Mouse (Mus musculus) gastrocnemius, postnatal 36 days (tissue): ENCODE measurements around the gene Bbs9. TPM values are rescaled to one million over a fixed set of nuclear protein-coding genes. Genes with fewer than 3 reads are reported as not detected.
A peak's percentile ranks its signal among the peaks of the same experiment; 100 is the strongest.
"Not testable (repeated sequence)": the region's sequence is repeated elsewhere in the genome, so short reads cannot be mapped to it uniquely, and the experiment has no call there.

ENCODE experiments used
- DNase-seq, 2 experiments: peaks; one replicate each; pipeline ENCODE4 v3.0.0; 2022
- intact Hi-C: fragments of 180-260 bp; cut with DNase I; formaldehyde crosslinking; loops from one replicate; pipeline ENCODE4 v1.15.1; 2025
- long read RNA-seq, 2 experiments: library from polyadenylated mRNA; stranded (forward); transcript quantifications; one replicate each; pipeline ENCODE4 v2.0.0; 2021
- total RNA-seq, 2 experiments: library from RNA; stranded (reverse); gene quantifications; 2 replicates each; pipeline ENCODE4 v1.2.3; 2021

Bbs9 gene
- total RNA-seq, result 1 to 10 TPM; 6.8 to 8.7 TPM
- long read RNA-seq, experiment 1, partial matches to known transcripts, result 3 of 6 reads
- long read RNA-seq, experiment 1, other reads (novel, unspliced or antisense), result 2 of 6 reads
- long read RNA-seq, experiment 2, partial matches to known transcripts, result 5 of 7 reads
- long read RNA-seq, experiment 2, other reads (novel, unspliced or antisense), result 0 of 7 reads

DNA sequence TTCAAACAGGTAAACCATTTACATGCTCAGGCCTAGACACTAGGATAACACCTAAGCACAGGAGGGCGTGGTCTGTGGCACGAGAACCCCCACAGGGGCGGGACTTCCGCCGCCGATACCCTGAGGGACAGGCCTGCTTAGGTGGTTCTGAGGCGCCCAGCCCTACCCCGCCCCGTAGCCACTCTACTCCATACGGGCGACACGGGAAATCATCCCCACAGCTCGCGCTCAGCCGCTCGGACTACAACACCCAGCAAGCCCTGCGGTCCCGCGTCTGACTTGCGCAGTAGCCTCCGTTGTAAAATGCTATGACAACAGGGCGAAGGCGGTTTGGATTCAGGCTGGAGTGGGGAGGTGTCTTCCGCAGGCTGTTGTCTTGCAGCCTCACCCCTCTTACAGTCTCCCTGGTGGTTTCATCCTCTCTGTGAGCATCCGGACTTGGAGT, at the start of gene Bbs9:
Bbs9 (plus strand) TSS at position 292 of the 445 bp plus-strand sequence.
- DNase-seq, result peak; percentile 84 to 87
- intact Hi-C loops, result no loop called here

DNA sequence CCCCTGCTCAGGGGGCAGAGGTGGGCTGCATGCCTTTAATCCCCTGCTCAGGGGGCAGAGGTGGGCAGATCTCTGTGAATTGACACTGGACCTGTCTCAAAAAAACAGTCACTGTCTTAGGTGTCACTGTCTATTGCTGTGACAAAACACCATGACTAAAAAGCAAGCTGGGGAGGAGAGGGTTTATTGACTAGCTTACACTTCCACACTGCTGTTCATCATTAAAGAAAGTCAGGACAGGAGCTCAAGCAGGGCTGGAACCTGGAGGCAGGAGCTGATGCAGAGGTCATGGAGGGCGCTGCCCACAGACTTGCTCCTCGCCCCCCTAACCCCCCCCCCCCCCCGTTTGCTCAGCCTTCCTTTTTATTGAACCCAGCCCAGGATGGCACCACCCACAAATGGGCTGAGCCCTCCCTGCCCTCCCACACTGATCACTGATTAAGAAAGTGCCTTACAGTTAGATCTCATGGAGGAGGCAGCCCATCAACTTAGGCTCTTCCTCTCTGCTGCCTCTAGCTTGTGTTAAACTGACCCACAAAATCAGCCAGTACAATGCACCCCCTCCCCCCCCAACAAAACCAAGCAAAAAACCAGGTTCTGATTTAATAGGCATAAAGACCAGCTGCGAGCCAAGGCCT, 47.4 kb upstream of the Bbs9 start:
- DNase-seq, result no peak
- intact Hi-C loops, result no loop called here

GRCm38 (mm10) chr9:22428666-22429410, 46.7 kb upstream of the Bbs9 start:
- intact Hi-C loops, result no loop called here
- no peak for DNase-seq

DNA sequence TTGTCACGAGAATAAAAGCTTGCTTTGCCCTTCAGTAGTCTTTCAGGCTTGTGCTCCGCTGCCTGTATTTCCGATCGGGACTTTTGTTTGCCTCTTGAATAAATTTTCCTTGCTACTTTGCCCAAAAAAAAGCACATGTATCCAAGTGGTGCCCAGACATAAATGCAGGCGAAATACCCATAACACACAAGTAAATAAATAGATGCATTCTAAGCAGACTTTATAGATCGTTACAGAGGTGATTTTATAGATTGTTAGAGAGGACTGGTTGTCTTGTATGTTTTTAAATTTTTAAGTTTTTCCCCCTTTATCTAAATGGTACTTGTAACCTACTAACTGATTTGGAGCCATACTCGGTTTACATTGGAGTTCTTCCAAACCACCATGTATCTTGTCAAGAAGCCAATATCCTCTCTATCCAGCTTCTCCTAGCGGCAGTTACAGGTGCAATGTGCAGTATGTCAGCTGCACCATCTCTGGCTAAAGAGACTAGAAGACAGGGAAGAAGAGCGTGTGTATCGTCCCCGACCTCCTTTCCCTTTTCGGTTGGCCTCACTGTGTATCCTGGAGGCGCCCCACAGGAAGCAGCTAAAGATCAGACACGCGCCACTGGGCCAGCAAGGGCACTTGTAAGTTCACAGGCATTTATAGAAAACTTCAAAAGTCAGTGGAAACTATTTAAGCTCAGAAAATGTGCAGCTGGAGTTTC, 45.8 kb upstream of the Bbs9 start:
- DNase-seq, result no peak
- intact Hi-C loops, result no loop called here

- no peak for DNase-seq
- intact Hi-C loops, result no loop called here
These were observed 45.1 kb upstream of the Bbs9 start for GRCm38 (mm10) chr9:22430315-22430840.

- intact Hi-C loops, result no loop called here
- no peak for DNase-seq
These were observed 42.3 kb upstream of the Bbs9 start for GRCm38 (mm10) chr9:22433221-22433620.

DNA sequence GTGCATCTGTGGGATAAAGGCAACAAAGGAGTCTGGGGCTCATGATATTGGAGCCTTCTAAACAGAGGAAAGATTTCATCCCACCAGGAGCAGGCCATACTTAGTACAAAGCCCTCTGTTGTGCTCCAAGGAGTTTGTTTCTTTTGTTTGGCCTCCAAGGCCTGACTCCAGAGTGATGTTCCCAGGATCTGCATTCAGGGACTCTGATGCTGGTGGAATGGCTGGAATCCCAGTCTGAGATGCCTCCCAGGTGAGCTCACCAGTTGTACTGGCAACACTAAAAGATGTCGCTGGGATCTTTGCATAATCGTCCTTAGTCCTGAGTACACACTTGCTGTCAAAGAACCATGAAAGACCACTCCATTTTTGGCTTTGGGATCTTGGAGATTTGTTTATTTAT, 41.4 kb upstream of the Bbs9 start:
- intact Hi-C loops, result no loop called here
- DNase-seq, result no peak

- intact Hi-C loops, result no loop called here
- no peak for DNase-seq
These were observed 36.7 kb upstream of the Bbs9 start for GRCm38 (mm10) chr9:22438826-22439225.

- intact Hi-C loops, result no loop called here
- no peak for DNase-seq
These were observed 32.4 kb upstream of the Bbs9 start for GRCm38 (mm10) chr9:22443157-22443556.

GRCm38 (mm10) chr9:22445123-22445522, 30.4 kb upstream of the Bbs9 start:
- intact Hi-C loops, result no loop called here
- no peak for DNase-seq

DNA sequence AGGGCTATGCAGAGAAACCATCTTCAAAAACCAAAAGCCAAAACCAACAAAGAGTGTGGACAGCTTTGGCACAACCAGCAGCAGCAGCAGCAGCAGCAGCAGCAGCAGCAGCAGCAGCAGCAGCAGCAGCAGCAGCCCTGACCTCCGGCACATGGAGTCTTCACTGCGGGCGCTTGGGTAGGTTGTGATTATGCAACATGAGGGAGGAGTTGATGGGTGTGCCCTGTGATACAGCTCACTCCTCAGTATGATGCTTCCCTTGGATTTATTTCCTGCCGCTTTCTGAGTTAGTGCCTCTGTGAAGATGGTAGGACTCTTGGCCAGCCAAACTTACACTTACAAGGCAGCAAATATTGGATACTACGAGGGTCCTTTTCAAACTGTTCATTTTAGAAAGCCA, 28.3 kb upstream of the Bbs9 start:
- no peak for DNase-seq
- intact Hi-C loops, result no loop called here

GRCm38 (mm10) chr9:22448420-22448819, 27.1 kb upstream of the Bbs9 start:
- no peak for DNase-seq
- intact Hi-C loops, result no loop called here

GRCm38 (mm10) chr9:22449209-22449608, 26.3 kb upstream of the Bbs9 start:
- DNase-seq, result no peak
- intact Hi-C loops, result no loop called here

- no peak for DNase-seq
- intact Hi-C loops, result no loop called here
These were observed 22.8 kb upstream of the Bbs9 start for GRCm38 (mm10) chr9:22452697-22453096.

DNA sequence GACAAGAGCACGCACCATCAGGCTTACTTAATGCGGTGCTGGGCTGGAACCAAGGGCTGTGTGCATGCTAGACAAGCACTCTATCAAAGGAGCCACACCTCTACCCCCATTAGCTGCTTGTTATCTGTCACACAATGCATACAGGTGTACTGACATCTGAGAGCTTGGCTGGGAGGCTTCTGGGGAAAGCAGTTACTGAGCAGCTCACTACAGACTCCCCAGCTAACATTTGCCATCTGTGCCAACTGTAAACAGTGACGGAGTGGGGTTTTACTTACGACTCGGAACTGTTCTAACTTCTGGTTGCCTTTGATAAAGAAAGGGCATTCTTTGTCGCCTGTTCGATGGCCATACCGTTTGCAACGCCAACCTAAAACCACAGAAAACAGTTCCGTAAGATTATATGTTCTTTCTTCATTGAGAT, 22.0 kb upstream of the Bbs9 start:
- intact Hi-C loops, result no loop called here
- DNase-seq, result no peak

DNA sequence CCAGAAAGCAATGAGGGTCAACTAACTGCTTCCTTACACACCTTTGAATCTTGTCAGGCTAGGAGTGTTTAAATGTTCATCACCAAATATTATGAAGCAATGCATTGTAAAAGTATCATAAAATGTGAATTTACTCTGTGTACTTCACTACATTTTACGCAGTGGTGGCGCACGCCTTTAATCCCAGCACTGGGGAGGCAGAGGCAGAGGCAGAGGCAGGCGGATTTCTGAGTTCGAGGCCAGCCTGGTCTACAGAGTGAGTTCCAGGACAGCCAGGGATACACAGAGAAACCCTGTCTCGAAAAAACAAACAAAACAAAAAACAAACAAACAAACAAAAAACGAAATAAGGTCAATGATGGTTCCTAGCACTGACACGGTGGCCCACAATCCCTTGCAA, 21.5 kb upstream of the Bbs9 start, which contains the start of gene Gm17545:
Gm17545 (plus strand) TSS at position 301 of the 400 bp plus-strand sequence.
- DNase-seq, intact Hi-C loops: not testable (repeated sequence)

DNA sequence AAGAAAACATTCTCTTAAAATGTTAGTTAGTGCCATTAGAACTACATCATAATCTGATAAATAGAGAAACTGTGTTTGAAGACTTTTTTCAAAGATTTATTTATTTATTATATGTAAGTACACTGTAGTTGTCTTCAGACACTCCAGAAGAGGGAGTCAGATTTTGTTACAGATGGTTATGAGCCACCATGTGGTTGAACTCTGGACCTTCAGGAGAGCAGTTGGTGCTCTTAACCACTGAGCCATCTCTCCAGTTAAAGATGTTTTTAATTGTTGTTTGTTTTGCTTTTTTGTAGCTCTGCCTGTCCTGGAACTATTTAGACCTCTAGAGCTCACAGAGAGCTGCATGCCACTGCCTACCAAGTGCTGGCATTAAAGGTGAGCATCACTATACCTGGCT, 20.5 kb upstream of the Bbs9 start:
- no peak for DNase-seq
- intact Hi-C loops, result no loop called here

DNA sequence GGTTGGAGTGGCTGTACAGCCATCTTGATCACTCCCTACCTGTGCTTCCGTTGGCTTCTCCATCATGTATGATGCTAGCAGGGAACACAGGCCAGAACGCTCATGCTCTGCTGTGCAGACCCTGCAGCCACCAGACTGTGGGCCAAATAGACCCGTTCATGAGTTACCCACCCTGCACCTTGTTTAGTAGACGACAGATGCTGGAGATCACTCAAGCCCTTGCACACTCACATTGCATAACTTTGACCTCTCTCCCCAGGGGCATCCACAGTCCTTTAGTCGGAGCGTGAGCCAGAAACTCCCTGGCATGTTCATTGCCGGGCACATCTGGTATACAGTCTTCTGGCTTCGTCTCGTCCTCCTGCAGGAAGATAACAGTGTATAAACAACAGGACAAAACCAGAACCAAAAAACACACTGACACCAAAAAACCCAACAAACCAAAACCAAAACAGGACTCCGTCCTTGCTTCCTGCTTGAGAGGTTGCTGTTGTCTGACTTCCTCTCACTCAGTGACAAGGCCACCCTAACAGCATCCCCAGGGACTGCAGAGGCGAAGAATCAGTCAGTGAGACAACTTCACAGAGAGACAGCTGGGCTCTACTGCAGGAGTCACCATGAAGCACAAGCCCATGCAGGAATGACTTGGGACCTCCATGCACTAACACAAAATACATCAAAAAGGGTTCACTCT, 18.2 kb upstream of the Bbs9 start:
- no peak for DNase-seq
- intact Hi-C loops, result no loop called here

- DNase-seq, result peak in 1 of 2 experiments; percentile 50
- intact Hi-C loops, result no loop called here
These were observed 13.6 kb upstream of the Bbs9 start for GRCm38 (mm10) chr9:22461946-22462345.

GRCm38 (mm10) chr9:22466212-22466611, 9.3 kb upstream of the Bbs9 start:
- intact Hi-C loops, result no loop called here
- DNase-seq, result no peak
